Mouse (Mus musculus) CH12.LX (cell line): Measurements from ENCODE around the gene Lrrc74b. TPM values are rescaled to one million over a fixed set of nuclear protein-coding genes. Genes with fewer than 3 reads are reported as not detected.

Experiments
- DNase-seq: peaks from one replicate; pipeline ENCODE4 v3.0.0-alpha.2; 2013; ENCODE audit errors: extremely low read depth
- H3K27ac ChIP-seq: 2 replicates; pipeline ENCODE4 v1.5.1; 2012; ENCODE audit warnings: low read depth, mild to moderate bottlenecking, control low read depth, moderate library complexity; ENCODE audit not compliant: insufficient read depth
- H3K27me3 ChIP-seq: replicated peaks from 2 replicates; pipeline ENCODE3; 2012; ENCODE audit warnings: inconsistent platforms
- H3K36me3 ChIP-seq, 2 experiments: replicated peaks in 1 of 2; 2 replicates each; pipeline versions ENCODE3 to v1.6.1; 2012; ENCODE audit warnings: inconsistent platforms in 1 of 2, low read length in 1 of 2, mild to moderate bottlenecking in 1 of 2, mixed read lengths in 1 of 2, moderate library complexity in 1 of 2; ENCODE audit not compliant: control insufficient read depth in 1 of 2, insufficient read depth in 1 of 2
- H3K4me1 ChIP-seq, 2 experiments: 2 replicates each; pipeline ENCODE4 v1.6.1; 2012; ENCODE audit warnings: inconsistent platforms in 1 of 2, moderate library complexity in 1 of 2; ENCODE audit not compliant: insufficient read depth in 2 of 2, control insufficient read depth in 1 of 2
- H3K4me2 ChIP-seq: 2 replicates; pipeline ENCODE4 v1.6.1; 2012; ENCODE audit warnings: low read depth, mild to moderate bottlenecking, control low read depth; ENCODE audit not compliant: poor library complexity, insufficient read depth, severe bottlenecking
- H3K4me3 ChIP-seq, 3 experiments: fragments of 150-350 bp in 1 of 3; sonication (generic) in 1 of 3; replicated peaks in 1 of 3; 2 replicates each; pipeline versions ENCODE3 to v1.5.1; 2011 to 2012; ENCODE audit warnings: low read depth in 2 of 3, low read length in 2 of 3, mild to moderate bottlenecking in 2 of 3, moderate library complexity in 2 of 3, control low read depth in 1 of 3, improper control_type of control experiment in 1 of 3, inconsistent platforms in 1 of 3, mixed read lengths in 1 of 3; ENCODE audit not compliant: poor library complexity in 1 of 3
- H3K79me2 ChIP-seq: replicated peaks from 2 replicates; pipeline ENCODE4 v1.6.1; 2012; ENCODE audit warnings: mild to moderate bottlenecking, moderate library complexity; ENCODE audit not compliant: control insufficient read depth, poor library complexity, insufficient read depth, severe bottlenecking; ENCODE audit errors: extremely low read depth
- H3K9ac ChIP-seq: 2 replicates; pipeline ENCODE4 v1.6.1; 2012; ENCODE audit warnings: low read depth, mild to moderate bottlenecking, control low read depth, moderate library complexity; ENCODE audit not compliant: insufficient read depth
- H3K9me3 ChIP-seq: replicated peaks from 2 replicates; pipeline ENCODE3; 2012; ENCODE audit warnings: low read length, inconsistent platforms, mixed read lengths
- BHLHE40 ChIP-seq: IDR thresholded peaks from 2 replicates; pipeline ENCODE4 v1.6.1; 2011; ENCODE audit warnings: mild to moderate bottlenecking, low read depth, low read length, improper control_type of control experiment
- CHD2 ChIP-seq: IDR thresholded peaks from 2 replicates; pipeline ENCODE4 v1.6.1; 2011; ENCODE audit warnings: low read length, improper control_type of control experiment
- ELF1 ChIP-seq: IDR thresholded peaks from 2 replicates; pipeline ENCODE4 v1.6.1; 2014; ENCODE audit warnings: low read depth, mild to moderate bottlenecking, inconsistent platforms, low read length, improper control_type of control experiment
- ETS1 ChIP-seq: conservative IDR thresholded peaks from 2 replicates; pipeline ENCODE4 v1.6.1; 2012; ENCODE audit warnings: low read depth, mild to moderate bottlenecking, inconsistent platforms, low read length, improper control_type of control experiment, moderate library complexity
- HCFC1 ChIP-seq: IDR thresholded peaks from 2 replicates; pipeline ENCODE4 v1.6.1; 2012; ENCODE audit warnings: low read depth, mild to moderate bottlenecking, inconsistent platforms, low read length, improper control_type of control experiment
- JUN ChIP-seq: IDR thresholded peaks from 2 replicates; pipeline ENCODE4 v1.6.1; 2011; ENCODE audit warnings: low read depth, mild to moderate bottlenecking, low read length, improper control_type of control experiment, moderate library complexity; ENCODE audit not compliant: insufficient read depth
- MAFK ChIP-seq: IDR thresholded peaks from 2 replicates; pipeline ENCODE4 v1.6.1; 2011; ENCODE audit warnings: low read length, improper control_type of control experiment; ENCODE audit not compliant: insufficient replicate concordance
- MAX ChIP-seq: IDR thresholded peaks from 2 replicates; pipeline ENCODE4 v1.6.1; 2011; ENCODE audit warnings: low read length, improper control_type of control experiment
- MAZ ChIP-seq: IDR thresholded peaks from 2 replicates; pipeline ENCODE4 v1.6.1; 2012; ENCODE audit warnings: low read depth, mild to moderate bottlenecking, inconsistent platforms, low read length, improper control_type of control experiment, moderate library complexity
- MEF2A ChIP-seq: IDR thresholded peaks from 2 replicates; pipeline ENCODE4 v1.6.1; 2014; ENCODE audit warnings: low read depth, mild to moderate bottlenecking, inconsistent platforms, low read length, improper control_type of control experiment, borderline replicate concordance
- NRF1 ChIP-seq: IDR thresholded peaks from 2 replicates; pipeline ENCODE4 v1.6.1; 2014; ENCODE audit warnings: low read depth, mild to moderate bottlenecking, inconsistent platforms, low read length, improper control_type of control experiment, moderate library complexity
- PAX5 ChIP-seq: IDR thresholded peaks from 2 replicates; pipeline ENCODE4 v1.6.1; 2012; ENCODE audit warnings: low read length, inconsistent platforms, mixed read lengths
- POLR2AphosphoS2 ChIP-seq: IDR thresholded peaks from 2 replicates; pipeline ENCODE4 v1.6.1; 2011; ENCODE audit warnings: low read depth, low read length, improper control_type of control experiment
- RAD21 ChIP-seq: IDR thresholded peaks from 2 replicates; pipeline ENCODE4 v1.6.1; 2011; ENCODE audit warnings: low read depth, mild to moderate bottlenecking, low read length, improper control_type of control experiment, moderate library complexity
- TBP ChIP-seq: conservative IDR thresholded peaks from 2 replicates; pipeline ENCODE4 v1.6.1; 2011; ENCODE audit warnings: low read depth, low read length, improper control_type of control experiment
- UBTF ChIP-seq: IDR thresholded peaks from 2 replicates; pipeline ENCODE4 v1.6.1; 2012; ENCODE audit warnings: low read depth, mild to moderate bottlenecking, inconsistent platforms, low read length, improper control_type of control experiment, moderate library complexity
- USF2 ChIP-seq: conservative IDR thresholded peaks from 2 replicates; pipeline ENCODE4 v1.6.1; 2011; ENCODE audit warnings: low read depth, low read length, improper control_type of control experiment
- ZKSCAN1 ChIP-seq: IDR thresholded peaks from 2 replicates; pipeline ENCODE4 v1.6.1; 2012; ENCODE audit warnings: low read depth, inconsistent platforms, low read length, improper control_type of control experiment, borderline replicate concordance
- ZMIZ1 ChIP-seq: IDR thresholded peaks from 2 replicates; pipeline ENCODE4 v1.6.1; 2012; ENCODE audit warnings: low read depth, mild to moderate bottlenecking, inconsistent platforms, low read length, improper control_type of control experiment
- ZNF384 ChIP-seq: IDR thresholded peaks from 2 replicates; pipeline ENCODE4 v1.6.1; 2012; ENCODE audit warnings: low read depth, low read length, improper control_type of control experiment, inconsistent platforms
- dilution Hi-C: fragments of 300-500 bp; cut with MboI; formaldehyde crosslinking; loops from 2 replicates; pipeline ENCODE4 v1.14.3; 2020; ENCODE audit warnings: low sequenced_read_pairs; ENCODE audit not compliant: extremely low pct_unique_long_range_greater_than_20kb, extremely low pct_ligation_motif_present
- in situ Hi-C: fragments of 300-500 bp; cut with MboI; formaldehyde crosslinking; loops from 3 replicates; pipeline ENCODE4 v1.14.3; 2019; ENCODE audit warnings: low sequenced_read_pairs, low pct_ligation_motif_present, low pct_unique_long_range_greater_than_20kb, mixed read lengths
- polyA plus RNA-seq: library from polyadenylated mRNA; unstranded; fragments of >175 nt; gene quantifications from 2 replicates; pipeline ENCODE4 v1.2.1, GENCODE M21; 2012; ENCODE audit warnings: low read depth; ENCODE audit not compliant: insufficient read length
- total RNA-seq, 2 experiments: library from RNA; depleted of rRNA; stranded (reverse); fragments of 300-350 nt in 1 of 2; fragments of >200 nt in 1 of 2; gene quantifications; 2 replicates each; pipeline ENCODE4 v1.2.3; 2012 to 2014

Gene Lrrc74b
- total and polyA plus RNA-seq, 3 experiments = 0.17 TPM; not detected in 2

DNA sequence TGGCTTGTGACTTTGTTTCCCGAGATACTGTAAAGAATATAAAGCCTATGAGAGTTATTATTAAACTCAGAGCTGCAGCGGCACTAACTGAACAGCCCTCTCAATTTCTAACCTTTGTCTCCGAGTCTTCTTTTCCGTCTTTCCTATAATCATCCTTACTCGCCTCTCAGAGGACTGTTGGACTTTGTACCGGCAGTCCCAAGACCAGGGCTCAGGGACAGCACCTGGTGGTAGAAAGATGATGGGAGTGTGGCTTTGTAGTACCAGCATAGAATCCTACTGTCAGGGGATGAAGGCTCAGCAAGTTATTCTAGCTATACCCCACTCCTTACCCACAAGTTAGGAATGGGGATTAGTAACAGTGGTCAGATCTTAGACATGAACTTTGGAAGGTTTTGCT, 34.8 kb downstream of the Lrrc74b start:
- no peak for DNase-seq

DNA sequence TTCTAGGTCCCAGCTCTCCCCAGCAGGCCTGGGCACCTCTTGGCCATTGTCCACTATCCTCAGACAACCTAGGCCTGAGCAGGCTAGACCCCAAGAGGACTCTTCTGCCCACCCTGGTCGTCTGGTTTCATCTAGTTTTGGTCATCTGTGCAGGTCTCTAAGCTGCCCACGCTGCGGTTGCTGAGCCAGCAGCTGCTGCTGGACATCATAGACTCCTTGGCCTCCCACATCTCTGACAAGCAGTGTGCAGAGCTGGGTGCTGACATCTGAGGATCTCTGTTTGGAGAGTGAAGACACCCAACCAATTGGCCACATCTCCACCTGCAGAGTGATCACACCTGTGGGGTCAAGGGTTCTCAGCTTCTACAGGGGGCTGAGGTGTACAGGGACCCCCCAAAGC, 35.5 kb downstream of the Lrrc74b start:
- no peak overlapping the region for H3K4me2 ChIP-seq
- dilution Hi-C loops = no loop called here
- TF ChIP-seq ZKSCAN1 = no peak
- no peak for TF ChIP-seq TBP
- TF ChIP-seq ETS1 = no peak
- TF ChIP-seq MAX = no peak
- no peak for TF ChIP-seq MAFK
- TF ChIP-seq PAX5 = no peak
- no peak for TF ChIP-seq MEF2A
- TF ChIP-seq POLR2AphosphoS2 = no peak
- no peak for TF ChIP-seq USF2
- TF ChIP-seq RAD21 = no peak
- no peak for TF ChIP-seq ELF1
- TF ChIP-seq ZNF384 = no peak
- TF ChIP-seq JUN = no peak
- no peak for TF ChIP-seq UBTF
- no peak for TF ChIP-seq MAZ
- no peak for TF ChIP-seq NRF1
- no peak for TF ChIP-seq BHLHE40
- no peak for TF ChIP-seq HCFC1
- no peak for TF ChIP-seq ZMIZ1
- H3K9ac ChIP-seq = no peak overlapping the region
- DNase-seq = no peak
- peaks cover 11% of the 10 kb centered on the region; the same call in 1 of the 2 replicates for H3K79me2 ChIP-seq
- no peaks in the 10 kb centered on the region for H3K9me3 ChIP-seq
- H3K4me3 ChIP-seq = no peak overlapping the region
- in situ Hi-C loops = no loop called here
- H3K27me3 ChIP-seq = no peaks in the 10 kb centered on the region
- no peak overlapping the region for H3K27ac ChIP-seq
- peaks cover 7 to 36% of the 10 kb centered on the region in 2 experiments; a peak in 3 of 4 replicates for H3K4me1 ChIP-seq
- peaks cover 81 to 84% of the 10 kb centered on the region in 2 experiments for H3K36me3 ChIP-seq

More for the DNA sequence above, 34.8 kb downstream of the Lrrc74b start:
- Histone ChIP-seq H3K27me3 (no peaks in the 10 kb centered on the region), H3K79me2 (peaks cover 11% of the 10 kb centered on the region; the same call in 1 of the 2 replicates), H3K4me2 (no peak overlapping the region), H3K4me3 (no peak overlapping the region), H3K27ac (no peak overlapping the region), H3K4me1 (peaks cover 7 to 36% of the 10 kb centered on the region in 2 experiments; a peak in 3 of 4 replicates), H3K36me3 (peaks cover 74 to 77% of the 10 kb centered on the region in 2 experiments), H3K9me3 (no peaks in the 10 kb centered on the region), H3K9ac (no peak overlapping the region)
- dilution Hi-C loops = no loop called here
- in situ Hi-C loops = no loop called here
- TF ChIP-seq PAX5 (no peak), CHD2 (0 out of 2 replicates have a peak, but pooled peaks have one; percentile 12), MAZ (no peak)
